Mouse (Mus musculus) limb, embryonic 12.5 days (tissue): ENCODE data around the gene Gm10382. TPM values are rescaled to one million over a fixed set of nuclear protein-coding genes. Genes with fewer than 3 reads are reported as not detected.
"Not testable (repeated sequence)": the region's sequence is repeated elsewhere in the genome, so short reads cannot be mapped to it uniquely, and the experiment has no call there.

Experiments
- ATAC-seq: fragments of 200-750 bp; cut with Nextera tagmentation; 2 replicates; pipeline ENCODE4 v1.8.0; 2017; ENCODE audit warnings: low read depth, moderate TSS enrichment; ENCODE audit not compliant: insufficient number of reproducible peaks, insufficient read depth, low FRiP score, low TSS enrichment
- H3K27ac ChIP-seq: fragments of 300-500 bp; sonication (generic); 2 replicates; pipeline ENCODE4 v1.5.1; 2016; ENCODE audit warnings: mild to moderate bottlenecking, moderate library complexity
- H3K27me3 ChIP-seq: fragments of 300-500 bp; sonication (generic); 2 replicates; pipeline ENCODE4 v1.6.1; 2016; ENCODE audit warnings: mild to moderate bottlenecking, moderate library complexity
- H3K36me3 ChIP-seq: fragments of 300-500 bp; sonication (generic); 2 replicates; pipeline ENCODE4 v1.6.1; 2016; ENCODE audit warnings: mild to moderate bottlenecking, moderate library complexity
- H3K4me1 ChIP-seq: fragments of 300-500 bp; sonication (generic); replicated peaks from 2 replicates; pipeline ENCODE4 v1.6.1; 2016
- H3K4me2 ChIP-seq: fragments of 300-500 bp; sonication (generic); 2 replicates; pipeline ENCODE4 v1.6.1; 2016; ENCODE audit warnings: mild to moderate bottlenecking, moderate library complexity
- H3K4me3 ChIP-seq: fragments of 300-500 bp; sonication (generic); replicated peaks from 2 replicates; pipeline ENCODE4 v1.5.1; 2016; ENCODE audit warnings: mild to moderate bottlenecking
- H3K9ac ChIP-seq: fragments of 300-500 bp; sonication (generic); replicated peaks from 2 replicates; pipeline ENCODE4 v1.6.1; 2016; ENCODE audit warnings: mild to moderate bottlenecking, moderate library complexity
- H3K9me3 ChIP-seq: fragments of 300-500 bp; sonication (generic); 2 replicates; pipeline ENCODE4 v1.6.1; 2016; ENCODE audit warnings: mild to moderate bottlenecking, moderate library complexity
- WGBS: fragments of 180-500 bp; shearing (Covaris S2); methylation state at CpG from one replicate; pipeline ENCODE4 v1.1.7; 2016; 5-methylcytosine and 5-hydroxymethylcytosine counted together
- polyA plus RNA-seq: library from polyadenylated mRNA; unstranded; fragments of >200 nt; fragmentation: Nextera tagmentation; extraction: Ambion mirVana; gene quantifications from 2 replicates; pipeline ENCODE4 v1.2.1, GENCODE M21; 2016

Gene Gm10382
- polyA plus RNA-seq, 1 experiment from 2014 or later, result 0.39 TPM

DNA sequence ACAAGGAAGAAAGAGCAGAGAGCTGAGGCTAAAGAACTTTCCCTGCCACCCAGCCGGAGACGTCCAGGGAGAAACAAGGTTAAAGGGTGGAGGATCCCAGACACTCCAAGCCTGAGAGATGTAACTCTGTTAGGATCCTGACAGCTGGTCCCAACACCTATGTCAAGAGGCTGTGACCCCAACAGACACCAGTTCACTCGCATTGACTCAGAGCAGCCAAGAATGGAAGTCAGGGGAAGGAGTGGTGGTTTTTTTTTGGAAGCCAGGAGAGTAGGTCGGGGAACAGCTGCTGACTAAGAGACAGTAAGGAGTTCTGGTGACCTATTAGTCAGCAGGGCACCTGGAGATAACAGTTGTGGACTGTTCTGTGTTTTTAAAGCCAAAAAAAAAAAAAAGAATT is 17.1 kb upstream of the Gm10382 start:
- Histone ChIP-seq H3K4me2 (no peak overlapping the region), H3K4me1 (no peaks in the 10 kb centered on the region), H3K27me3 (no peaks in the 10 kb centered on the region), H3K9me3 (no peaks in the 10 kb centered on the region), H3K36me3 (no peaks in the 10 kb centered on the region), H3K27ac (no peak overlapping the region), H3K4me3 (no peak overlapping the region), H3K9ac (no peak overlapping the region)
- WGBS, result 89% methylated on average over 4 of the region's 4 CpGs
- no peak for ATAC-seq

- no peak overlapping the region for H3K4me2 ChIP-seq
- WGBS, result 89% methylated on average over 2 of the region's 2 CpGs
- H3K27me3 ChIP-seq, result no peaks in the 10 kb centered on the region
- no peak overlapping the region for H3K27ac ChIP-seq
- H3K4me3 ChIP-seq, result no peak overlapping the region
- H3K36me3 ChIP-seq, result no peaks in the 10 kb centered on the region
- no peak for ATAC-seq
- H3K9ac ChIP-seq, result no peak overlapping the region
- no peaks in the 10 kb centered on the region for H3K4me1 ChIP-seq
- H3K9me3 ChIP-seq, result no peaks in the 10 kb centered on the region
Observed at GRCm38 (mm10) chr5:125375871-125376270, 13.3 kb upstream of the Gm10382 start.

- Histone ChIP-seq H3K9me3 (no peaks in the 10 kb centered on the region), H3K4me2 (no peak overlapping the region), H3K36me3 (no peaks in the 10 kb centered on the region), H3K27ac (no peak overlapping the region), H3K4me3 (no peak overlapping the region), H3K9ac (no peak overlapping the region), H3K27me3 (no peaks in the 10 kb centered on the region), H3K4me1 (no peaks in the 10 kb centered on the region)
- WGBS, result 80% methylated on average over 7 of the region's 7 CpGs
- ATAC-seq, result no peak
Observed at GRCm38 (mm10) chr5:125377214-125377613, 11.9 kb upstream of the Gm10382 start.

DNA sequence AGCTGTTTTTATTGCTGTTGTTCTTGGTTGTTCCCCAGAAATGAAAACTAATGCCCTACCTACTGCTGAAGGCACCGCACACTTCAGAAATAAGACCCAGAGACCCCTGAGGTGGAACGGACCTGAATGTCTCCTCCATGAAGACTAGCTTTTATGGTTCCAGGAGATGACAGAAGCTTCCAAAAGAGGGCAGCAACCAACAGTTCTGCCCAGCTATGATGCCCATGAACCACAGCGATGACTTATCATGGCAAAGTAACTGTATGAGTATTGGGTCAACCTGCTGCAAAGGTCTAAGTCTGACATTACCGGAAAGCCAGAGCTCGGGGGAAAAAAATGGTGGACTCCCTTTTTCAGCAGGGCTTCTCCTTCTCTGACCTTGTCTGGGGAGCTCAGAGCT is 10.2 kb upstream of the Gm10382 start:
- WGBS, result 87% methylated on average over 5 of the region's 5 CpGs
- no peaks in the 10 kb centered on the region for H3K27me3 ChIP-seq
- H3K4me3 ChIP-seq, result no peak overlapping the region
- ATAC-seq, result no peak
- peaks cover 4% of the 10 kb centered on the region for H3K36me3 ChIP-seq
- H3K9ac ChIP-seq, result no peak overlapping the region
- H3K4me1 ChIP-seq, result no peaks in the 10 kb centered on the region
- no peak overlapping the region for H3K4me2 ChIP-seq
- H3K9me3 ChIP-seq, result no peaks in the 10 kb centered on the region
- no peak overlapping the region for H3K27ac ChIP-seq

DNA sequence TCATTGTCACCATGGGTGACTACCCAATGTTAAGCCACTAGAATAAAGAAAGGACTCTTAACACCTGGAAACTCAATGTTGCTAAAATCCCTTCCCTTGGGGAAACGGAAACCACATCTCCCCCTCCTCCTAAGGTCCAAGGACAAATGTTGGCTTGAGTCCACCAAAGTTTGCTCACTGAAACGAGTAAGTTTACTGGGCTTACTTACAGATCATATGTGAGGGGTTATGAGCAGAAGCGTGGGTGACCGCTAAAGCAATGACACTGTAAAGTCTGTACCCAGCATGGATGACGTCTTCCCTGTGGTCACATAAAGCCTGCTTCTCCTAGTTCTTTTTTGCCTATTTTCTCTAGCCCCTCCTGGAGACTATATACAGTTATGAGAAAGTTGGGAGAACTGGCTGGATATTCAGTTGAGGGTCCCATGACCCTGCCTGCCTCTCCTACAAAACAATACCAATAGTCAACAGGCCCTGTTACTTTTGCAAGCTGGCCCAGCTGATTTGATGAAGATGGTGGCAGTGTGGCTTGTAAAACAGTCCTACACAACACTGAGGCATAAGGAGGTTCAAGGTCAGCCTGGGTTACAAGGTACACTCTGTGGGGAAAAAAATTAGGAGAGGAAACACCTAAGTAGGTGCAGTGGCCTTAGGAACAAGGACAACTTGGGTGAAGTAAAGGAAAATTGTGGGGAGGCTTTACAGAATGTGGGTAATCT is 7.0 kb upstream of the Gm10382 start:
- 79% methylated on average over 5 of the region's 5 CpGs for WGBS
- no peak for ATAC-seq
- Histone ChIP-seq H3K4me2 (no peak overlapping the region), H3K27me3 (no peaks in the 10 kb centered on the region), H3K4me3 (no peak overlapping the region), H3K4me1 (peaks cover 10% of the 10 kb centered on the region), H3K9ac (no peak overlapping the region), H3K9me3 (no peaks in the 10 kb centered on the region), H3K27ac (no peak overlapping the region), H3K36me3 (peaks cover 24% of the 10 kb centered on the region)

DNA sequence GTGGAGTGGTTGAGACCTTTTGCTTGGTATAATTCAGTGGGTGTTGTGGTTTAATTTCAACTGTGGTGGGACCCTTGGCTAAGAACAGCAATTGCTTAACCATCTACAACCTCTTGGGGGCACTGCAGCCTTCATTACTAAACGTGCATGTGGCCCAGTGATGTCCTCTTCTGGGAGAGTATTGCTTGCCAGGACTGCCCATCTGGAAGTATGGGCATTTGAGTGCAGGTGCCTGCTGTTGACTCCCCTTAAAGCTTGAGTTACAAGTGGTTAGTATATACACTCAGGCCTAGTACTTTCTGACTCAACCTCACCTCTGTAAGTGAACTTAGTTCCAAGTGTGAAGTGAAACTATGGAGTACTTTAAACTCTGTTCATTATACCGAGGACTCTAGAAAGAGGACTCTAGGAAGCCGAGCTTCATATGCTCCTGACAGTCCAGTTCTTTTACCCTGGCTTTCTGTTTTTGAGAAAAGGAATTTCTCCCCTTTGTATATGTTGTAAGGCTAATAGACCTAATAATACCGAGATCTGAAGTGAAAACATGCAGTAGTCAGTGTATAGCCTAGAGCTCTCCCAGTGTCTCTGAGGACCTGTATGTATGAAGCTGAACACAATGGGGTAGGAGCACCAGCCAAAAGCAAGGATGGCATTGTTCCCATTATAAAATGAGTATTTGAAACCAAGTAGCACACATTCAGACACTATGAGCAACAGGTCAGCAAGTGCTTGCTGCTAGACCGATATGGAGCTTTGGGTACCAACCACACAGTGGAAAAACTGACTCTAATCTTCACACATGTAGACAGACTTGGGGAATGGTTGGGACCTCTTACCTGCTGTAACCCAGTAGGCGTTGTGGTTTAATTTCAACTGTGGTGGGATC is 6.2 kb upstream of the Gm10382 start:
- 57% methylated on average over 6 of the region's 6 CpGs for WGBS
- Histone ChIP-seq H3K4me3 (no peak overlapping the region), H3K36me3 (peaks cover 24% of the 10 kb centered on the region), H3K4me2 (no peak overlapping the region), H3K4me1 (peaks cover 10% of the 10 kb centered on the region), H3K27me3 (no peaks in the 10 kb centered on the region), H3K27ac (peak overlapping the region; percentile 53), H3K9ac (no peak overlapping the region), H3K9me3 (no peaks in the 10 kb centered on the region)
- ATAC-seq, result no peak

GRCm38 (mm10) chr5:125383637-125384420 is 5.3 kb upstream of the Gm10382 start:
- 82% methylated on average over 3 of the region's 3 CpGs for WGBS
- no peak for ATAC-seq
- no peak overlapping the region for H3K27ac ChIP-seq
- H3K4me3 ChIP-seq, result no peak overlapping the region
- peaks cover 16% of the 10 kb centered on the region for H3K4me1 ChIP-seq
- H3K4me2 ChIP-seq, result no peak overlapping the region
- no peaks in the 10 kb centered on the region for H3K9me3 ChIP-seq
- no peaks in the 10 kb centered on the region for H3K27me3 ChIP-seq
- peaks cover 29% of the 10 kb centered on the region for H3K36me3 ChIP-seq
- H3K9ac ChIP-seq, result no peak overlapping the region

DNA sequence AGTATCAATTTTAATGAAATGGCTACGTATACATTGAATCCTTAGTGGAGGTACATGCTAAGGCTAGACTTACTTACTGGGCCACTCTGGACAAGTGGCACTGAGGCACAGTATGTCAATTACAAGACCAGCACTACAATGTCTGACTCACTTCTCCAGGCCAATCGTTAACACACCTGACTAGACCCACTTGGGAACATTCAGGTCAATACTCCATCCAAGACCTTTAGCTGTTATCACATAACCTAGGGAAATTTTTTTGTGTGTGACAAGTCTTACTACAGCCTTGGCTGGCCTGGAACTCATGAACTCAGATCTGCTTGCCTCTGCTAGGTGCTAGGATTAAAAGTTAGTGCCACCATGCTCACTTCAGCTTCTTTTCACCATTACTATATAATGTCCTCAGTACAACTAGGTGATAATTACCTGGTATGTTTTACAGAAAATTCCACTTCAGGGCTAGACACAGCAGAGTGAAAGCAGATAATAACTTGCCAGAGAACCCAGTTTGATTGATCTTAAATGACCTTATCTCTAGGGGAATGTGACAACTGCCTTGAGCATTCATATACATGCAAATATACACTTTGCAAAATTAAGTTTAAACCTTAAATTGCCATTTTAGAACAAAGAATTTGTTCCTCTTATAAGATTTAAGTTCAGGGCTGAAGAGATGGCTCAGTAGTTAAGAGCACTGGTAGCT is 4.5 kb upstream of the Gm10382 start:
- Histone ChIP-seq H3K27ac (no peak overlapping the region), H3K9ac (no peak overlapping the region), H3K27me3 (no peaks in the 10 kb centered on the region), H3K36me3 (peaks cover 29% of the 10 kb centered on the region), H3K9me3 (no peaks in the 10 kb centered on the region), H3K4me3 (no peak overlapping the region), H3K4me1 (peaks cover 16% of the 10 kb centered on the region), H3K4me2 (no peak overlapping the region)
- 88% methylated on average over 2 of the region's 2 CpGs for WGBS
- no peak for ATAC-seq

DNA sequence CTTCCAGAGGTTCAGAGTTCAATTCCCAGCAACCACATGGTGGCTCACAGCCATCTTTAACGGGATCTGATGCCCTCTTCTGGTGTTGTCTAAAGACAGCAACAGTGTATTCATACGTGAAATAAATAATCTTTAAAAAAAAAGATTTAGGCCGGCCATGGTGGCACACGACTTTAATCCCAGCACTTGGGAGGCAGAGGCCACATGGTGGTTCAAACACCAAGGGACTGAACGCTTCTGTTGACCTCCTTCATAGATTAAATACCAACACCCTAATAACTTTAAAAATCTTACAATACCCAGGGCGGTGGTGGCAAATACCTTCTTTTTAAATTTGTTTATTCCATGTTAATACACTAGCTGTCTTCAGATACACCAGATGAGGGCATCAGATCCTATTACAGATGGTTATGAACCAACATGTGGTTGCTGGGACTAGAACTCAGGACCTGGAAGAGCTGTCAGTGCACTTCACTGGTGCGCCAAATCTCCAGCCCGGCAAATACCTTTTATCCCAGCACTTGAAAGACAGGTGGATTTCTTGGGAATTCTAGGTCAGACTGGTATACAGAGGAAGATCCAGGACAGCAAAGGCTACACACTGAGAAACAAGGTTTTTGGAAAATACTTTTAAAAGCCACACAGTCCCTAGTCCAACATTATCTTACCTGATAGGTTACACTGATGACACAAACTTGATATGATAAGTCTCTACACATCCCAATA is 3.7 kb upstream of the Gm10382 start:
- H3K4me2 ChIP-seq, result 0 out of 2 replicates have a peak overlapping the region, but pooled peaks have one; percentile 6
- ATAC-seq, result no peak
- WGBS, result 85% methylated on average over 8 of the region's 8 CpGs

DNA sequence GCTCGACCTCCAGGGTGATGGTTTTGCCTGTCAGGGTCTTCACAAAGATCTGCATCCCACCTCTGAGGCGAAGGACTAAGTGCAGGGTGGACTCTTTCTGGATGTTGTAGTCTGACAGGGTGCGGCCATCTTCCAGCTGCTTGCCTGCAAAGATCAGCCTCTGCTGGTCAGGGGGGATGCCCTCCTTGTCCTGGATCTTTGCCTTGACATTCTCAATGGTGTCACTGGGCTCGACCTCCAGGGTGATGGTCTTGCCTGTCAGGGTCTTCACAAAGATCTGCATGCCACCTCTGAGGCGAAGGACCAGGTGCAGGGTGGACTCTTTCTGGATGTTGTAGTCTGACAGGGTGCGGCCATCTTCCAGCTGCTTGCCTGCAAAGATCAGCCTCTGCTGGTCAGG is 1.8 kb upstream of the Gm10382 start:
- H3K27ac ChIP-seq, H3K4me3 ChIP-seq, H3K27me3 ChIP-seq, ATAC-seq, H3K4me2 ChIP-seq, H3K9ac ChIP-seq, H3K9me3 ChIP-seq: not testable (repeated sequence)
- Histone ChIP-seq H3K4me1 (peaks cover 18% of the 10 kb centered on the region), H3K36me3 (peaks cover 29% of the 10 kb centered on the region)
- WGBS, result 89% methylated on average over 5 of the region's 6 CpGs

More for the DNA sequence above, 3.7 kb upstream of the Gm10382 start:
- Histone ChIP-seq H3K4me1 (peaks cover 16% of the 10 kb centered on the region), H3K36me3 (peaks cover 29% of the 10 kb centered on the region), H3K9ac (no peak overlapping the region), H3K27me3 (no peaks in the 10 kb centered on the region), H3K4me3 (no peak overlapping the region), H3K9me3 (no peaks in the 10 kb centered on the region), H3K27ac (no peak overlapping the region)
